Mouse (Mus musculus) embryonic facial prominence, embryonic 14.5 days (tissue): ENCODE data around the gene Slc27a4. TPM values are rescaled to one million over a fixed set of nuclear protein-coding genes. Genes with fewer than 3 reads are reported as not detected.

ENCODE experiments used
- ATAC-seq: fragments of 200-750 bp; cut with Nextera tagmentation; 2 replicates; pipeline ENCODE4 v1.8.0; 2017; ENCODE audit warnings: low read depth, moderate number of reproducible peaks, moderate TSS enrichment
- DNase-seq: peaks from one replicate; pipeline ENCODE4 v3.0.0-alpha.2; 2015; ENCODE audit warnings: low spot score
- H3K27ac ChIP-seq: fragments of 300-500 bp; sonication (generic); replicated peaks from 2 replicates; pipeline ENCODE4 v1.5.1; 2014; ENCODE audit warnings: low read depth, mild to moderate bottlenecking, low read length, moderate library complexity
- H3K27me3 ChIP-seq: fragments of 300-500 bp; sonication (generic); replicated peaks from 2 replicates; pipeline ENCODE4 v1.6.1; 2014; ENCODE audit warnings: low read length; ENCODE audit not compliant: control insufficient read depth, insufficient read depth
- H3K36me3 ChIP-seq: fragments of 300-500 bp; sonication (generic); 2 replicates; pipeline ENCODE4 v1.6.1; 2014; ENCODE audit warnings: low read length, mixed read lengths; ENCODE audit not compliant: control insufficient read depth, insufficient read depth
- H3K4me1 ChIP-seq: fragments of 300-500 bp; sonication (generic); 2 replicates; pipeline ENCODE4 v1.6.1; 2014; ENCODE audit warnings: antibody characterized with exemption, low read length; ENCODE audit not compliant: control insufficient read depth, insufficient read depth
- H3K4me2 ChIP-seq: fragments of 300-500 bp; sonication (generic); 2 replicates; pipeline ENCODE4 v1.6.1; 2014; ENCODE audit warnings: low read depth, mild to moderate bottlenecking, low read length, moderate library complexity, mixed read lengths
- H3K4me3 ChIP-seq: fragments of 300-500 bp; sonication (generic); 2 replicates; pipeline ENCODE4 v1.5.1; 2014; ENCODE audit warnings: low read depth, mild to moderate bottlenecking, low read length
- H3K9ac ChIP-seq: fragments of 300-500 bp; sonication (generic); 2 replicates; pipeline ENCODE4 v1.6.1; 2014; ENCODE audit warnings: low read depth, mild to moderate bottlenecking, low read length, moderate library complexity, mixed read lengths
- H3K9me3 ChIP-seq: fragments of 300-500 bp; sonication (generic); 2 replicates; pipeline ENCODE4 v1.6.1; 2016; ENCODE audit warnings: low read length; ENCODE audit not compliant: control insufficient read depth
- WGBS: fragments of 180-500 bp; shearing (Covaris S2); extraction: QIAGEN DNeasy Blood & Tissue Kit; methylation state at CpG from one replicate; pipeline ENCODE4 v1.1.7; 2014; 5-methylcytosine and 5-hydroxymethylcytosine counted together
- polyA plus RNA-seq: library from polyadenylated mRNA; unstranded; fragments of >200 nt; fragmentation: Nextera tagmentation; extraction: Ambion mirVana; gene quantifications from 2 replicates; pipeline ENCODE4 v1.2.1, GENCODE M21; 2014

Gene Slc27a4
- polyA plus RNA-seq, 1 experiment from 2014 or later: 15.0 TPM

DNA sequence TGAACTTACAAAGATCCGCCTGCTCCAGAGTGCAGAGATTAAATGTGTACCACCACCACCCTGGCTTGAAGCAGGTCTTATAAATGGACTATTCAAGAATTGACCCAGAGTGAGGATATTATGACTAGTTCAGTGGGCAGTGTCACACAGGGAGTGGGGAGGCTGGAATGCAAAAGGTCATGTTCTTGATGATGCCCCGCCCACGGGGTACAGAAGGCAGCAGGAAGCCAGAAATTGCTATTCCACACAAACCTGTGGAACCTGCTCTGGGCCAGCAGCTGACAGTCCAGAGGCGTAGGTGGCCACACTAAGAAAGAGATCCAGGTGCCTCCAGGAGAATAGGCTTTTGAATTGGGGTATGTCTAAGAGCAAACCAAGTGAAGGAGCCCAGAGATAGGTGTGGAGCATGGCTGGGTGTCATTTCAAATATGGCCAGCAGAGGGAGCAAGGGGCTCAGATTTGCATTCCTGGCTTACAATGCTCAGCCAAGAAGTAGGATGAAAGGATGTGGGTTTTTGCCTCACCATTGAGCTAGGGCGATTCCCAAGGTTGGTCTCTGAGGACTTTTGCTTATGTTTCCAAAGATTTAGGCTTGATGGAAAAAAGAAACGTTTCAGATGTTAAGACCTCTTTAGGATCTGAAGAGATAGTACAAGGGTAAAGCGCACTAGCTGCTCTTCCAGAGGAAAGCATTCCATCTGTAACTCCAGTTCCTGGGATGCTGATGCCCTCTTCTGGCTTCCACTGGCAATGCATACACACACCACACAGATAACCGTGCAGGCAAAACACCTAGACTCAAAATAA, 15.2 kb downstream of the Slc27a4 start:
- H3K4me3 ChIP-seq: no peak overlapping the region
- 35% methylated on average over 8 of the region's 8 CpGs for WGBS
- peak; percentile 73 for ATAC-seq

DNA sequence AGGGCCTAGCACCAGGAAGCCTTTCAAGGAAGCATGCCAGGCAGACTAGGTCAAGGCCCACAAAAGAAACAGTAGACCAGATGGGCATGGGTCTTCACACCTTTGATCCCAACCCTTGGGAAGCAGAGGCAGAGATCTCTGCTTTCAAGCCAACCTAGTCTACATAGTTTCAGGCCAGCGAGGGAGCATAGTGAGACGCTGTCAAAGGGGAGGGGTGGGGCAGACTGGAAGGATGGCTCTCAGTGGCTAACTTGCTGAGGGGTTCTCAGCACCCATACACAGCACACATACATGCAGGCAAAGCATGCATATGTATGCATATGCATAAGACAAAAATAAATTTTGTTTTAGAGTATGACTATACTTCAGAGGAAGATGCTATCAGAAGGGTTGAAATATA, 16.9 kb downstream of the Slc27a4 start:
- peak overlapping the region; percentile 90 for H3K4me2 ChIP-seq
- H3K27me3 ChIP-seq: no peaks in the 10 kb centered on the region
- peak overlapping the region; percentile 93 for H3K27ac ChIP-seq
- H3K9ac ChIP-seq: no peak overlapping the region
- 0 out of 2 replicates have a peak overlapping the region, but pooled peaks have one; percentile 44 for H3K4me3 ChIP-seq
- no peaks in the 10 kb centered on the region for H3K9me3 ChIP-seq
- DNase-seq: no peak
- no peak for ATAC-seq
- WGBS: 25% methylated on average over 2 of the region's 2 CpGs
- H3K4me1 ChIP-seq: peaks cover 5% of the 10 kb centered on the region; the same call in 1 of the 2 replicates
- H3K36me3 ChIP-seq: peaks cover 24% of the 10 kb centered on the region; the same call in 1 of the 2 replicates

More for the DNA sequence above, 15.2 kb downstream of the Slc27a4 start:
- Histone ChIP-seq H3K36me3 (peaks cover 39% of the 10 kb centered on the region), H3K27ac (no peak overlapping the region; the same call in 1 of the 2 replicates), H3K9ac (no peak overlapping the region), H3K4me2 (peak overlapping the region; percentile 18; the same call in 1 of the 2 replicates), H3K27me3 (no peaks in the 10 kb centered on the region), H3K4me1 (peaks cover 5% of the 10 kb centered on the region; the same call in 1 of the 2 replicates), H3K9me3 (no peaks in the 10 kb centered on the region)
- peak; percentile 86 for DNase-seq

DNA sequence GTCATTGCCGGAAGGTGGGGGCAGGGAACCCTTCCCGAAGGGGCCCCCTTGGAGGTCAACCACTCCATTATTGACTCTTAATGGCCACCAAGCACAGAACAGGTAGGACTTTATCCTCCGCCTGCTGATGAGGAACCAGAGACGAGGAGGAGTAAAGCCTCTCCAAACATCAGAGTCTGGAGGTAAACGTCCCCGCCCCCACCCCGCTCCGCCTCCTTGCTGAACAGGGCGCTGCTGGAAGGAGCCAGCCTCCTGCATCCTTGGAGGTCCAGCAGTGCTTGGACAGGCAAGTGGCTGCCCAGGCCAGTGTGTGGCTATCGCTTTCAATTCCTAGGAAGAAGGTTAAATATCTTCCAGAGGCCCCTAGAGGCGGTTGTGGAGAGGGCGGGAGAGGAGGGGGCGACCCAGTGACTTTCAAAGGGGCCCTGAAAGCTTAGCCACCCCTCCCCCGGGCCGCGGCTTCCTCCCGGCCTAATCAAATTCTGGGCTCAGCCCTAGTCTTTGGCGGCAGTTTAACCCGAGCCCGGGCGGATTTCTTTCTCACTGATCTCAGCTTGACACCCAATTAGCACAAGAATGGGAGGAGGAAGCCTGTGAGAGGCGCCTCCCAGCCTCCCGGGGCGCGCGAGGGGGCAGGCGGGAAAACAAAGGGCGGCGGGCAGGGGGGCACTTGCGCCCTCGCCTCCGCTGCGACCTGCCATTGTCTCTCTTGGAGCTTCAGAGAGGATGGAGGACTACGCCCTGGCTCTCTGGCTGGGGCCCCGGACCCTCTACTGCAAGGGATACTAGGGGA, 17.8 kb downstream of the Slc27a4 start, which contains the start of gene Urm1:
TSS of gene Urm1 (plus strand) at position 51 of the 793 bp plus-strand sequence.
- ATAC-seq: peak; percentile 84
- 3% methylated on average over 27 of the region's 35 CpGs for WGBS
- DNase-seq: peak; percentile 93
- H3K4me1 ChIP-seq: peaks cover 5% of the 10 kb centered on the region; the same call in 1 of the 2 replicates
- no peaks in the 10 kb centered on the region for H3K9me3 ChIP-seq
- H3K4me2 ChIP-seq: peak within 1 kb of the TSS; percentile 90
- no peaks in the 10 kb centered on the region for H3K27me3 ChIP-seq
- H3K4me3 ChIP-seq: peak within 1 kb of the TSS; percentile 44
- H3K36me3 ChIP-seq: peaks cover 16% of the 10 kb centered on the region; the same call in 1 of the 2 replicates
- peak within 1 kb of the TSS; percentile 93 for H3K27ac ChIP-seq
- peak within 1 kb of the TSS; percentile 78 for H3K9ac ChIP-seq

DNA sequence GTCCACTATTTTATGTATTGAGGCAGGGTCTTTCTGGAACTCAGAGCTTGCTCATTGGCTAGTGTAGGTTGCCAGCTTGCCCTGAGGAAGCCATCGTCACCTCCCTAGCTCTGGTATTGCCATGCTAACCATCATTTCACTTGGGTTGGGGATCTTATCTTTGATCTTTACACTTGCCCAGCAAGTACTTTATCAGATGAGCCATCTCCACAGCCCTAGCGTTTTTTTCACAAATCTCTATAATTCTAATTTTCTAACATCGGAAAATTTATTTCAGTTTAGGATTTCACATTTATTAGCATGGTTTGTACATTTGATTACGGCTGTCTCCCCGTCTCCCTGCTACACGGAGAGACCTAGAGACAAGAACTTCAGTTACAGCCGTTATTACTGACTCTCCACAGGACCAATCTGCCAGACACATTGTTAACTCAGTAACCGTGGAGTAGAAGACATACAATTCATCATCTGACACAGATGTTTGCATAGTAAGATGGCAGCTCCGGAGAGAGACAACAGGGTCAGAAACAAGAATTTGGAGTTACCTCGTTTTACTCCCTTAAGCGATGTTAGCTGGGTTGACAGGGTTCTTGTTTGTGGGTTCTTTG, 24.0 kb downstream of the Slc27a4 start:
- Histone ChIP-seq H3K4me1 (peaks cover 13% of the 10 kb centered on the region), H3K27ac (peak overlapping the region; percentile 93), H3K4me2 (peak overlapping the region; percentile 81), H3K9me3 (no peaks in the 10 kb centered on the region), H3K36me3 (0 out of 2 replicates have a peak, but pooled peaks cover 4% of the 10 kb centered on the region), H3K4me3 (peak overlapping the region; percentile 93), H3K9ac (peak overlapping the region; percentile 73), H3K27me3 (no peaks in the 10 kb centered on the region)
- ATAC-seq (no peak), DNase-seq (peak; percentile 19)
- 13% methylated on average over 11 of the region's 11 CpGs for WGBS

DNA sequence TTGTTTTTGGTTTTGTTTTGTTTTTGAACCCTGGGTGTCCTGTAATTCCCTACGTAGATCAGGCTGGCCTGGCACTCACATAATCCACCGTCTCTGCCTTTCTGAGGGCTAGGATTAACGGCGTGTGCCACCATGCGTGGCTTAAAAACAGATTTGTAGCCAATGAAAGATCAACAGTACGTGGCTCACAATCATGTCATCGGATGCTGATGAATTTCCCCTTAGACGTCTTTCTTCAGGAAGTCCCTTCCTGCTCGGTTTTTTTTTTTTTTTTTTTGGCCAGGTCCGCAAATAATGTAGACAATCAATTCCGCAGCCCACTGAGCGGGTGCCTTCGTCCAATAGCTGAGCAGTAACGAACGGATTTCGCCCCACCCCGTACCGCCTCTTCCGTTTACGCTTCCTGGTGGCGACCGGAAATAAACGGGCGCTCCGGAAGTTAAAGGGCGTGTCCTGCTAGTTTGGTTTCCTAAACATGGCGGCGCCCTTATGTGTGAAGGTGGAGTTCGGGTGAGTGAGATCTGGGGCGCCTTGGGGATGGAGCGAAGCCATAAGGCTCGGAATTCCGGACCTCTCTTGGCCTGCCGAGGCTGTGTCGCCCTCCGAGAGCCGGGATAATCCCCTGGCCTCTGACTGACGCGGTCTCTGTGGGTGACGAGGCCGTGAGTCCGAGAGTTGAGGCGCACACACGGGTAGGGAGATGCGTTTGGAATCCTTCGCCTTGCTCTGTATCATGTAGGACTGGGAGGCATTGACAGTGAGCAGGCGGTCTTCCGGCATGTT, 24.7 kb downstream of the Slc27a4 start:
- H3K9ac ChIP-seq: peak overlapping the region; percentile 88
- ATAC-seq: peak; percentile 98
- no peaks in the 10 kb centered on the region for H3K27me3 ChIP-seq
- no peaks in the 10 kb centered on the region for H3K9me3 ChIP-seq
- peak overlapping the region; percentile 81 for H3K4me2 ChIP-seq
- peak overlapping the region; percentile 93 for H3K4me3 ChIP-seq
- 0 out of 2 replicates have a peak, but pooled peaks cover 4% of the 10 kb centered on the region for H3K36me3 ChIP-seq
- WGBS: under 1% methylated on average over 48 of the region's 48 CpGs
- peak; percentile 99 for DNase-seq
- H3K4me1 ChIP-seq: peaks cover 13% of the 10 kb centered on the region
- H3K27ac ChIP-seq: peak overlapping the region; percentile 93

DNA sequence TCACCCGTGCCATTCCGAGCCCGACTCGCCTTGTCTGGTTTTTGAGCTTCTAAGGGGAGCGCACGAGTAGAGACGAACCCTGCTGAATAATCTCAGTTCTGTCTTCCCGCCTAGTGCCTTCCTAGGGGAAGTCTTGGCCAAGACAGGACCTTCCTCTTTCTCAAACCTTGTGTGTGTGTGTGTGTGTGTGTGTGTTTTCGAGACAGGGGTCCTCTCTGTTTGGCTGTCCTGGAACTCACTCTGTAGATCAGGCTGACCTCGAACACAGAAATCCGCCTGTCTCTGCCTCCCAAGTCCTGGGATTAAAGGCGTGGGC, 25.2 kb downstream of the Slc27a4 start:
- peaks cover 13% of the 10 kb centered on the region for H3K4me1 ChIP-seq
- peaks cover 6% of the 10 kb centered on the region for H3K36me3 ChIP-seq
- no peaks in the 10 kb centered on the region for H3K27me3 ChIP-seq
- WGBS: 2% methylated on average over 12 of the region's 12 CpGs
- no peak for ATAC-seq
- no peaks in the 10 kb centered on the region for H3K9me3 ChIP-seq
- peak overlapping the region; percentile 71 for H3K27ac ChIP-seq
- H3K4me3 ChIP-seq: peak overlapping the region; percentile 93
- H3K4me2 ChIP-seq: peak overlapping the region; percentile 81
- no peak for DNase-seq
- peak overlapping the region; percentile 88 for H3K9ac ChIP-seq

DNA sequence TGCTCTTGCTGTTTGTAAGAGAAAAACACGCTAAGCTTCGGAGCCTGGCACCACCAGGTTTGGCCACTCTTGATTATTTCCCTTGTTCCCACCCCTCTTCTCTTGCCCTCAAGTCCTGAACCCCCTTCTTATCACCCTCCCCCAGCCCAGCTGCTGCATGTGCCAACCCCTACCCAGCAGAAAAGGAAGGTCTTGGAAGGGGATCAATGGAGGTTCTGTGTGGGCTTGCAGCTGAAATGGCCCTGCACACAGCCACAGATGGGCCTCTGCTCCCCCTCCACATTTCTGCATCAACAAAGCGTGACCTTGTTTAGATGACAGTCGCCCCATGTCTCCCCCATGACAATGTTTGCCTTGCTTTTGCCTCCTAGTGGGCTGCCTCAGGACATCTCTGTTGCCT, 28.7 kb downstream of the Slc27a4 start:
- Histone ChIP-seq H3K4me1 (peaks cover 11% of the 10 kb centered on the region), H3K27ac (no peak overlapping the region), H3K27me3 (no peaks in the 10 kb centered on the region), H3K9ac (no peak overlapping the region), H3K4me3 (no peak overlapping the region), H3K4me2 (no peak overlapping the region), H3K36me3 (peaks cover 32% of the 10 kb centered on the region), H3K9me3 (no peaks in the 10 kb centered on the region)
- 84% methylated on average over 4 of the region's 4 CpGs for WGBS
- ATAC-seq (no peak), DNase-seq (no peak)

DNA sequence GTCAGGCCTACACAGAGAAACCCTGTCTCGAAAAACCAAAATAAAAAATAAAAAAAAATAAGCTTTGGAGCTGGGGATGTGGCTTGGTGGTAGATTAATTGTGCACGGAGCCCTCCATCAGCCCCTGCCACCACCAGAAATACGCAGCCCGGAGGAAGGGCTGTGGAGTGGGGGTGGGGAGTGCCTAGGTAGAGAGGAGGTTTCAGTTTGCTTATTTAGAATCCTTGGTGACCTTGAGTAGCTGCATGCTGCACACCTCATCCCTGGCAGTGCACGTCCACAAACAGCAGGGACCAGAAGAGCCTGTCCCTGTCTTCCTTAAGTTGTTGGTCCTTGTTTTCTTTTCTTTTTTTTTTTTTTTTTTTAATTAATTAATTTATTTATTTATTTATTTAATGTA, 31.4 kb downstream of the Slc27a4 start:
- no peak for ATAC-seq
- Histone ChIP-seq H3K9ac (no peak overlapping the region), H3K36me3 (peaks cover 48% of the 10 kb centered on the region), H3K9me3 (no peaks in the 10 kb centered on the region), H3K4me3 (no peak overlapping the region), H3K4me1 (no peaks in the 10 kb centered on the region), H3K27ac (no peak overlapping the region), H3K4me2 (no peak overlapping the region), H3K27me3 (no peaks in the 10 kb centered on the region)
- DNase-seq: no peak
- 88% methylated on average over 5 of the region's 5 CpGs for WGBS
